Mouse (Mus musculus): Measurements from ENCODE around the gene Cs. TPM values are rescaled to one million over a fixed set of nuclear protein-coding genes. Genes with fewer than 3 reads are reported as not detected.

Cs gene
- polyA plus RNA-seq, 1 experiment from 2014 or later = 314 TPM

GRCm38 (mm10) chr10:128369218-128369543 lies 31.6 kb downstream of the Cs start:
- Histone ChIP-seq H3K9ac (ENCODE audit: low read depth, low read length) (peak overlapping the region; percentile 82), H3K36me3 (ENCODE audit: control insufficient read depth, insufficient read depth, low read length) (peaks cover 4% of the 10 kb centered on the region; the same call in 1 of the 2 replicates), H3K27me3 (replicated peaks; ENCODE audit: control insufficient read depth, insufficient read depth, low read length) (no peaks in the 10 kb centered on the region), H3K27ac (ENCODE audit: low read depth, low read length) (peak overlapping the region; percentile 97), H3K9me3 (ENCODE audit: control insufficient read depth, low read length) (no peaks in the 10 kb centered on the region), H3K4me2 (ENCODE audit: low read length) (peak overlapping the region; percentile 91), H3K4me1 (ENCODE audit: control insufficient read depth, insufficient read depth, low read depth, low read length) (peaks cover 15% of the 10 kb centered on the region), H3K4me3 (ENCODE audit: low read length) (peak overlapping the region; percentile 78)
- ATAC-seq = no peak
- WGBS = 3% methylated on average over 9 of the region's 9 CpGs

GRCm38 (mm10) chr10:128369599-128369998 lies 32.1 kb downstream of the Cs start:
- no peaks in the 10 kb centered on the region for H3K27me3 ChIP-seq (replicated peaks; ENCODE audit: control insufficient read depth, insufficient read depth, low read length)
- H3K9ac ChIP-seq (ENCODE audit: low read depth, low read length) = peak overlapping the region; percentile 82
- WGBS = 80% methylated on average over 6 of the region's 6 CpGs
- H3K4me2 ChIP-seq (ENCODE audit: low read length) = peak overlapping the region; percentile 91
- ATAC-seq = no peak
- H3K4me3 ChIP-seq (ENCODE audit: low read length) = peak overlapping the region; percentile 78
- no peaks in the 10 kb centered on the region for H3K9me3 ChIP-seq (ENCODE audit: control insufficient read depth, low read length)
- peaks cover 15% of the 10 kb centered on the region for H3K4me1 ChIP-seq (ENCODE audit: control insufficient read depth, insufficient read depth, low read depth, low read length)
- H3K27ac ChIP-seq (ENCODE audit: low read depth, low read length) = peak overlapping the region; percentile 97
- H3K36me3 ChIP-seq (ENCODE audit: control insufficient read depth, insufficient read depth, low read length) = peaks cover 4% of the 10 kb centered on the region; the same call in 1 of the 2 replicates

- no peaks in the 10 kb centered on the region for H3K27me3 ChIP-seq (replicated peaks; ENCODE audit: control insufficient read depth, insufficient read depth, low read length)
- H3K36me3 ChIP-seq (ENCODE audit: control insufficient read depth, insufficient read depth, low read length) = peaks cover 4% of the 10 kb centered on the region; the same call in 1 of the 2 replicates
- H3K9me3 ChIP-seq (ENCODE audit: control insufficient read depth, low read length) = no peaks in the 10 kb centered on the region
- WGBS = 49% methylated on average over 6 of the region's 6 CpGs
- H3K27ac ChIP-seq (ENCODE audit: low read depth, low read length) = no peak overlapping the region; the same call in 1 of the 2 replicates
- no peak overlapping the region for H3K4me3 ChIP-seq (ENCODE audit: low read length)
- H3K4me2 ChIP-seq (ENCODE audit: low read length) = no peak overlapping the region
- ATAC-seq = no peak
- H3K9ac ChIP-seq (ENCODE audit: low read depth, low read length) = no peak overlapping the region
- H3K4me1 ChIP-seq (ENCODE audit: control insufficient read depth, insufficient read depth, low read depth, low read length) = peaks cover 15% of the 10 kb centered on the region
Measured at GRCm38 (mm10) chr10:128370021-128370420, 32.5 kb downstream of the Cs start.

GRCm38 (mm10) chr10:128370601-128371000 lies 33.1 kb downstream of the Cs start:
- no peaks in the 10 kb centered on the region for H3K9me3 ChIP-seq (ENCODE audit: control insufficient read depth, low read length)
- H3K36me3 ChIP-seq (ENCODE audit: control insufficient read depth, insufficient read depth, low read length) = no peaks in the 10 kb centered on the region
- H3K9ac ChIP-seq (ENCODE audit: low read depth, low read length) = no peak overlapping the region
- WGBS = 58% methylated on average over 4 of the region's 4 CpGs
- H3K27me3 ChIP-seq (replicated peaks; ENCODE audit: control insufficient read depth, insufficient read depth, low read length) = no peaks in the 10 kb centered on the region
- ATAC-seq = no peak
- no peak overlapping the region for H3K27ac ChIP-seq (ENCODE audit: low read depth, low read length)
- peaks cover 15% of the 10 kb centered on the region for H3K4me1 ChIP-seq (ENCODE audit: control insufficient read depth, insufficient read depth, low read depth, low read length)
- no peak overlapping the region for H3K4me3 ChIP-seq (ENCODE audit: low read length)
- no peak overlapping the region for H3K4me2 ChIP-seq (ENCODE audit: low read length)

- Histone ChIP-seq H3K9ac (ENCODE audit: low read depth, low read length) (no peak overlapping the region), H3K4me1 (ENCODE audit: control insufficient read depth, insufficient read depth, low read depth, low read length) (peaks cover 21% of the 10 kb centered on the region), H3K27ac (ENCODE audit: low read depth, low read length) (no peak overlapping the region), H3K4me3 (ENCODE audit: low read length) (no peak overlapping the region), H3K36me3 (ENCODE audit: control insufficient read depth, insufficient read depth, low read length) (no peaks in the 10 kb centered on the region), H3K9me3 (ENCODE audit: control insufficient read depth, low read length) (no peaks in the 10 kb centered on the region), H3K27me3 (replicated peaks; ENCODE audit: control insufficient read depth, insufficient read depth, low read length) (no peaks in the 10 kb centered on the region), H3K4me2 (ENCODE audit: low read length) (no peak overlapping the region)
- WGBS = 82% methylated on average over 5 of the region's 5 CpGs
- no peak for ATAC-seq
Measured at GRCm38 (mm10) chr10:128372142-128372541, 34.6 kb downstream of the Cs start.

GRCm38 (mm10) chr10:128372989-128373748 lies 35.6 kb downstream of the Cs start:
- Histone ChIP-seq H3K27ac (ENCODE audit: low read depth, low read length) (no peak overlapping the region), H3K4me1 (ENCODE audit: control insufficient read depth, insufficient read depth, low read depth, low read length) (peaks cover 14% of the 10 kb centered on the region), H3K4me2 (ENCODE audit: low read length) (no peak overlapping the region), H3K9me3 (ENCODE audit: control insufficient read depth, low read length) (no peaks in the 10 kb centered on the region), H3K27me3 (replicated peaks; ENCODE audit: control insufficient read depth, insufficient read depth, low read length) (no peaks in the 10 kb centered on the region), H3K4me3 (ENCODE audit: low read length) (no peak overlapping the region), H3K9ac (ENCODE audit: low read depth, low read length) (no peak overlapping the region), H3K36me3 (ENCODE audit: control insufficient read depth, insufficient read depth, low read length) (no peaks in the 10 kb centered on the region)
- no peak for ATAC-seq
- 80% methylated on average over 6 of the region's 6 CpGs for WGBS

GRCm38 (mm10) chr10:128374393-128374792 lies 36.9 kb downstream of the Cs start:
- 67% methylated on average over 6 of the region's 6 CpGs for WGBS
- H3K4me2 ChIP-seq (ENCODE audit: low read length) = no peak overlapping the region
- H3K27ac ChIP-seq (ENCODE audit: low read depth, low read length) = no peak overlapping the region
- ATAC-seq = no peak
- H3K36me3 ChIP-seq (ENCODE audit: control insufficient read depth, insufficient read depth, low read length) = peaks cover 2% of the 10 kb centered on the region
- H3K4me1 ChIP-seq (ENCODE audit: control insufficient read depth, insufficient read depth, low read depth, low read length) = peaks cover 24% of the 10 kb centered on the region
- no peaks in the 10 kb centered on the region for H3K27me3 ChIP-seq (replicated peaks; ENCODE audit: control insufficient read depth, insufficient read depth, low read length)
- H3K4me3 ChIP-seq (ENCODE audit: low read length) = no peak overlapping the region
- no peaks in the 10 kb centered on the region for H3K9me3 ChIP-seq (ENCODE audit: control insufficient read depth, low read length)
- H3K9ac ChIP-seq (ENCODE audit: low read depth, low read length) = no peak overlapping the region

- WGBS = 38% methylated on average over 4 of the region's 4 CpGs
- Histone ChIP-seq H3K36me3 (ENCODE audit: control insufficient read depth, insufficient read depth, low read length) (peaks cover 10% of the 10 kb centered on the region), H3K27me3 (replicated peaks; ENCODE audit: control insufficient read depth, insufficient read depth, low read length) (no peaks in the 10 kb centered on the region), H3K9me3 (ENCODE audit: control insufficient read depth, low read length) (no peaks in the 10 kb centered on the region), H3K4me2 (ENCODE audit: low read length) (peak overlapping the region; percentile 83), H3K4me1 (ENCODE audit: control insufficient read depth, insufficient read depth, low read depth, low read length) (peaks cover 21% of the 10 kb centered on the region), H3K27ac (ENCODE audit: low read depth, low read length) (peak overlapping the region; percentile 98), H3K9ac (ENCODE audit: low read depth, low read length) (peak overlapping the region; percentile 100), H3K4me3 (ENCODE audit: low read length) (peak overlapping the region; percentile 97)
- ATAC-seq = no peak
Measured at GRCm38 (mm10) chr10:128376099-128376454, 38.5 kb downstream of the Cs start.

GRCm38 (mm10) chr10:128376455-128377211 lies 39.1 kb downstream of the Cs start, which contains the start of gene Ankrd52:
Gene Ankrd52 (plus strand): TSS chr10:128377115.
- Histone ChIP-seq H3K27ac (ENCODE audit: low read depth, low read length) (peak within 1 kb of the TSS; percentile 98), H3K36me3 (ENCODE audit: control insufficient read depth, insufficient read depth, low read length) (peaks cover 13% of the 10 kb centered on the region), H3K4me1 (ENCODE audit: control insufficient read depth, insufficient read depth, low read depth, low read length) (peaks cover 21% of the 10 kb centered on the region), H3K9me3 (ENCODE audit: control insufficient read depth, low read length) (no peaks in the 10 kb centered on the region), H3K9ac (ENCODE audit: low read depth, low read length) (peak within 1 kb of the TSS; percentile 100), H3K27me3 (replicated peaks; ENCODE audit: control insufficient read depth, insufficient read depth, low read length) (no peaks in the 10 kb centered on the region), H3K4me3 (ENCODE audit: low read length) (peak within 1 kb of the TSS; percentile 97), H3K4me2 (ENCODE audit: low read length) (peak within 1 kb of the TSS; percentile 83)
- ATAC-seq = peak; percentile 93
- WGBS = 0% methylated on average over 28 of the region's 73 CpGs
